Mouse (Mus musculus): ENCODE measurements around the gene Srrm4. TPM values are rescaled to one million over a fixed set of nuclear protein-coding genes. Genes with fewer than 3 reads are reported as not detected.

The Srrm4 gene
- polyA plus RNA-seq, 1 experiment = not detected

DNA sequence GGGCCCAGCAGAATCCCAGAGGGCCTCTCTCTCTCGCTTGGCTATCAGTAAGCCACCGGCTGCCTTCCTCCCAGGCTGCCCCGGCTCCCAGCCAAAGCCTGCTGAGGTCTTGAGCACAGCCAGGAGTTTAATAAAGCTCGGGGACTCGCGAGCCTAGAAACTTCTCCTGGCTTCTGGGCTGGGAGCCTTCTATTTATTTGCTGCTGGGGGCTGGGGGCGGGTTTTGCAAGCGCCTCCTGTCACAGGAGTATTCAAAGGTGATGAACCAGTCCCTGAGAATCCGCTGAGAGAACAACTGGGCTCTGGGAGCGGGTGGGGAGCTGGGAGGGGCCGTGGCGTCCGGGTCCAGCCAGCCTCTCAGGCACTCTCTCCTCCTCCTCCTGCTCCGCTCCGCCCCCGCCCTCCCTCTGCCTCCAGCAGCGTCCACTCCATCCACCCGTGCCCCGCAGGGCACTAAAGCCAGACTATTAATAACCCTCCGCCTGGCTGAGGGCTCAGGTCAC lies 168.9 kb downstream of the Srrm4 start, which contains the start of gene Hspb8:
Gene Hspb8 (minus strand): TSS at position 166 of the 503 bp plus-strand sequence.
- Histone ChIP-seq H3K27ac (replicated peaks; ENCODE audit: low read depth, low read length) (peak within 1 kb of the TSS; percentile 95), H3K4me1 (ENCODE audit: control insufficient read depth, insufficient read depth, insufficient read length, low read length) (0 out of 2 replicates have a peak, but pooled peaks cover 2% of the 10 kb centered on the region), H3K4me3 (ENCODE audit: insufficient read depth, low read depth, low read length) (peak within 1 kb of the TSS; percentile 80)

DNA sequence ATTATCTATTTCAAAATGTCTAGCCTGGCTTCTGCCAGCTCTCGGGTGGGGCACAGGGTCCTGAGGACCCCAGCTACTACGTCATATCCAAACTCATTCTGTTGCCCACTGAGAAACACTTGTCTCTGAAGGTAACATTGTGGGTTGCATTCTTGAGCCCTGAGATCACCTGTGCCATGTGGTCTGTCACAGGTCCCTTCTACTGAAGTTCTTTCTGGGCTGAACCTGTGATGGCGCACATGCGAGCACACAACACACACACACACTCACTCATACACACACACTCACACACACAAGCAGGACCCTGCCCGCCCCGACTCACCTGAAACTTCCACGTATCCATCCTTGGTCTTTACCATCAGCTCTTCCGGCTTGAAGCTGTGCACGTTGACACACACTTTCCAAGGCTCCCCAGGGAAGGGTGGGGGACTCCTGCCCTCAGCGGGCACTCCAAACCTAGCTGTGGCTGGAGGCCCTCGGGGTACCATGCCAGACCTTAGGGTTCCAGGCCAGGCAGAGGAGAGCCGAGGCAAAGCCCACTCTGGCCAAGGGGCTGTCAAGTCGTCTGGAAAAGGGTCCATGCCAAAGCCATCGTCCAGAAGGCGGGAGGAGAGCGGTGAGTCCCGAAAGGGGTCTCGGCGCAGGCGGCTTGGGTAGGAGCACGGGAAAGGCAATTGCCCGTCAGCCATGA lies 169.7 kb downstream of the Srrm4 start:
- H3K27ac ChIP-seq (replicated peaks; ENCODE audit: low read depth, low read length) = peak overlapping the region; percentile 95
- H3K4me3 ChIP-seq (ENCODE audit: insufficient read depth, low read depth, low read length) = peak overlapping the region; percentile 80
- 0 out of 2 replicates have a peak, but pooled peaks cover 2% of the 10 kb centered on the region for H3K4me1 ChIP-seq (ENCODE audit: control insufficient read depth, insufficient read depth, insufficient read length, low read length)

DNA sequence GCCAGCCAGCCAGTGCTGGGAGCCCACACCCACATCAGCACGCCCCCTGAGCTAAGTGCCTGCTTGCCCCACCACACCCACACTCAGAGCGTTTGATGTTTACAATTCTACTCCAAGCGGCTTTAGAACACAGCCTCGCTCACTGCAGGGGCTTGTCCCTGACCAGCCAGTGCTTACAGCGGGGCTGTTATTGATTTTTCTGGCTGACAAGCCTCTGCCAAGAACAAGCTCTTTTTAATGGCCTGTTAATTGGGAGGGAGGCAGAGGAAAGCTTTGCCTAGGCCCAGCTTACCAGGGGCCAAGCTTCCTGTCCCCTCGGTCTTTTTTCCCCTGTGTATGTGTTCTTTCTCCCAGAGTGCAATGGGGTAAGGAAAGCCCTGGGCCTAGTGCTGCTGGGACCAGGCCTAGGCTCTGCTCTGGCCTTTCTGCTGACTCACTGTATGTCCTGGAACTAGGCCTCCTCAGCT lies 170.8 kb downstream of the Srrm4 start:
- Histone ChIP-seq H3K4me1 (ENCODE audit: control insufficient read depth, insufficient read depth, insufficient read length, low read length) (peaks cover 4% of the 10 kb centered on the region; the same call in 1 of the 2 replicates), H3K4me3 (ENCODE audit: insufficient read depth, low read depth, low read length) (peak overlapping the region; percentile 70), H3K27ac (replicated peaks; ENCODE audit: low read depth, low read length) (peak overlapping the region; percentile 96)

- Histone ChIP-seq H3K27ac (replicated peaks; ENCODE audit: low read depth, low read length) (peak overlapping the region; percentile 96), H3K4me1 (ENCODE audit: control insufficient read depth, insufficient read depth, insufficient read length, low read length) (peaks cover 7% of the 10 kb centered on the region; the same call in 1 of the 2 replicates), H3K4me3 (ENCODE audit: insufficient read depth, low read depth, low read length) (peak overlapping the region; percentile 70)
Observed at GRCm38 (mm10) chr5:116420213-116420612, 171.4 kb downstream of the Srrm4 start.

DNA sequence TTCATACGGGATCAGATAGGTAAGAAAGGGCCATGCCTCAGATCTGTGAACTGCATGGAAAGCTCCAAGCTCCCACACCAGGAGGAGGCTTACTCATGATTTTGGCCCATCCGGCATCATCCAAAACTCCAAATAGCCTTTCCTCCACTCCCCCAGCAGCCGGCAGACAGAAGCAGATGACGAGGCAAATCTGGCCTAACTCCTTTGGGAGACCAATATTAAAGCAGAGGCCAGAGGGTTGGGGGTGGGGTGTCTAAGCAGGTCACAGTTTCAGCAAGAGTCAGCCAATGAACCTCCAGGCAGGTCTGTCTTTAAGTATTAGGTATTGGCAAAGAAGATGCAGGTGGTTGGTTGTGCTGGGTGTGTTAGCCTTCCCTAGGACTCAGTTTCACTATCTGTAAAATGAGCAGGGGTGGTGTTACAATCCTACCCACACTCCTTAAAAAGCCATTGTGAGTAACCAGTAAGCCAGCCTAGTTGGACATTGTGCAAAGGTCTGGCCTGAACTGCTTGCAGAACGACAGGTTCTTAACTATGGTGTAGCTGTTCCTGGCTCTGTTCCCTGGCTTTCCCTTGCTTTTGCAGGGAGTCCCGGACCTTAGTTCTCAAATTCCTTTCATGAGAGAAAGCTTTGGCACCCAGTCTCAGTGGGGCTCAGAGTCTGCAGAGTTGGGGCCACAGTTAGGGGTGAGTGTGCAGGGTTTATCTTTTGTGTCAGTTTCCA lies 172.1 kb downstream of the Srrm4 start:
- H3K4me1 ChIP-seq (ENCODE audit: control insufficient read depth, insufficient read depth, insufficient read length, low read length) = peaks cover 7% of the 10 kb centered on the region; the same call in 1 of the 2 replicates
- H3K4me3 ChIP-seq (ENCODE audit: insufficient read depth, low read depth, low read length) = peak overlapping the region; percentile 70
- peak overlapping the region; percentile 68 for H3K27ac ChIP-seq (replicated peaks; ENCODE audit: low read depth, low read length)

- H3K4me1 ChIP-seq (ENCODE audit: control insufficient read depth, insufficient read depth, insufficient read length, low read length) = peaks cover 7% of the 10 kb centered on the region; the same call in 1 of the 2 replicates
- H3K4me3 ChIP-seq (ENCODE audit: insufficient read depth, low read depth, low read length) = no peak overlapping the region
- no peak overlapping the region for H3K27ac ChIP-seq (replicated peaks; ENCODE audit: low read depth, low read length)
Observed at GRCm38 (mm10) chr5:116416208-116416607, 175.4 kb downstream of the Srrm4 start.

GRCm38 (mm10) chr5:116409689-116410590 lies 181.7 kb downstream of the Srrm4 start:
- H3K4me3 ChIP-seq (ENCODE audit: insufficient read depth, low read depth, low read length) = no peak overlapping the region
- peaks cover 16% of the 10 kb centered on the region; the same call in 1 of the 2 replicates for H3K4me1 ChIP-seq (ENCODE audit: control insufficient read depth, insufficient read depth, insufficient read length, low read length)
- H3K27ac ChIP-seq (replicated peaks; ENCODE audit: low read depth, low read length) = no peak overlapping the region

DNA sequence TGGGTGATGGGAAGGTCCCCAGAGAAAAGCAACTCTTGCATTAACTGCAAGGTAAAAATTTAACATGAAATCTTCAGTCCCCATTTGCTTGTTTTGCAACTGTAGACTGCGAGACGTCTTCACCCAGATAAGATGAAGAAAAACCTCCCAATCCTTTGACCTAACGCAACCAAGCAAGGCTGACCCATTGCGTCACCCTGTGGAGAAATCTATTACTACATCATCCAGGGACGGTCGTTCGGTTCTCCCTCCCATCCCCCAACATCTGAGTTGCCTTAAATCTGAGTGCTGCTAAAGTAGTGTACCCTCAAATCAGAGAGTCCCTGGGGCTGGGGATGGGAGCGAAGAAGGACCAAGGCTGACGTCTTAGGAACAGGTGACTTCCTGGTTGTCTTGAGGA lies 182.7 kb downstream of the Srrm4 start:
- H3K4me1 ChIP-seq (ENCODE audit: control insufficient read depth, insufficient read depth, insufficient read length, low read length) = peaks cover 16% of the 10 kb centered on the region; the same call in 1 of the 2 replicates
- H3K27ac ChIP-seq (replicated peaks; ENCODE audit: low read depth, low read length) = no peak overlapping the region
- H3K4me3 ChIP-seq (ENCODE audit: insufficient read depth, low read depth, low read length) = no peak overlapping the region

DNA sequence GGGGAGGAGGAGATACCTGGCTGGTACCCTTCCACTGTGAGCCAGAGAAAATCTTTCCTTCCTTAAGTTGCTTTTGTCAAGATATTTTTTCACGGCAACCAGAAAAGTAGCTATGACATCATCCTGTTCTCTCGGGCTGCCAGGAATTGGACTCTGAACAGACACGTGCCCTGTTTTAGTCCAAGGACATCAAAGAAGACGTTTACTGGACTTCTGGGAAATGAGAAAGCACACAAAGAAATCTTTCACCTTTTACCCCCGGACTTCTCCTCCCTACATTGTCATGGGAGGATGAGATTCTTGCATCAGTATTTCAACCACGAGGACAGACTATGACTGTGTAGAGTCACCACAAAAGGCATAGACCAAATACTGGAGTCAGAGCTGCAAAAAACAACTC lies 183.7 kb downstream of the Srrm4 start:
- Histone ChIP-seq H3K27ac (replicated peaks; ENCODE audit: low read depth, low read length) (peak overlapping the region; percentile 23; the same call in 1 of the 2 replicates), H3K4me3 (ENCODE audit: insufficient read depth, low read depth, low read length) (no peak overlapping the region), H3K4me1 (ENCODE audit: control insufficient read depth, insufficient read depth, insufficient read length, low read length) (peaks cover 16% of the 10 kb centered on the region; the same call in 1 of the 2 replicates)

DNA sequence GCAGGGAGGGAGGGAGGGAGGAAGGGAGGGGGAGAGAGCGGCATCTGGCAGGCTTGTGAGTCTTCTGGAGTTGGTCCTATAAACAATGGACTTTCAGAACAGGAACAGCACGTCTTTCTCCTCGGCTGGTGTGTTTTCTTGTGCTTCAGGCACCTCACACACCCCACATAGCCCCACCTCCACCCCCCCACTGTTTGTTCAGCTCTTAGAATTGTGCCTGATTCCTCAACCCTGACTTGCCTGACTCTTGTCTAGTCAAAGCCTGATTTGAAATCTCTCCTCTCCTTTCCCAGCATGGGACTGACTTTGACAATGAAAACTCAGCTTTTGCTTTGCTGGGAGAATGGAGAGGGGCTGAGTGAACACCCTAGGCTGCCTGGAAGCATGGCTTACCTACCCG lies 184.3 kb downstream of the Srrm4 start:
- peaks cover 16% of the 10 kb centered on the region; the same call in 1 of the 2 replicates for H3K4me1 ChIP-seq (ENCODE audit: control insufficient read depth, insufficient read depth, insufficient read length, low read length)
- no peak overlapping the region for H3K4me3 ChIP-seq (ENCODE audit: insufficient read depth, low read depth, low read length)
- peak overlapping the region; percentile 15; the same call in 1 of the 2 replicates for H3K27ac ChIP-seq (replicated peaks; ENCODE audit: low read depth, low read length)

- peaks cover 16% of the 10 kb centered on the region; the same call in 1 of the 2 replicates for H3K4me1 ChIP-seq (ENCODE audit: control insufficient read depth, insufficient read depth, insufficient read length, low read length)
- H3K27ac ChIP-seq (replicated peaks; ENCODE audit: low read depth, low read length) = no peak overlapping the region
- H3K4me3 ChIP-seq (ENCODE audit: insufficient read depth, low read depth, low read length) = no peak overlapping the region
Observed at GRCm38 (mm10) chr5:116406507-116406906, 185.1 kb downstream of the Srrm4 start.

GRCm38 (mm10) chr5:116405934-116406333 lies 185.7 kb downstream of the Srrm4 start:
- Histone ChIP-seq H3K27ac (replicated peaks; ENCODE audit: low read depth, low read length) (no peak overlapping the region), H3K4me1 (ENCODE audit: control insufficient read depth, insufficient read depth, insufficient read length, low read length) (peaks cover 16% of the 10 kb centered on the region; the same call in 1 of the 2 replicates), H3K4me3 (ENCODE audit: insufficient read depth, low read depth, low read length) (no peak overlapping the region)

DNA sequence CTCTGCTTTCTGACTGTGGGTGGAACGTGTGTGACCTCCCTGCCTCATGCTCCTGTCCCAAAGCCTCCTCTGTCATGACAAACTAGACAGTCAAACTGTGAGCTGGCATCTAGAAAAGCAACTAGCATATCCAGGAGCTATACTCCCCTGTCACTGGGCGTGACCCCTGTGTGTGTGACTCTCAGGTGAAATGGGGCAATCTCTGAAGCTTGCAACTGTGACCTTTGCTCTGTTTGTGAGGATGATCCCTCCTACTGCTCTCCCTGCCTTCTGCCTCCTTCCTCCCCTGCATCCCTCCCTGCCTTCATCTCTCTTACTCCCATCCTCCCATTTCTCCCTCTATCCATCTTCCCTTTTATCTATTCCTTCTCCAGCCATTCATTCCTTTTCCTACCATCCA lies 187.6 kb downstream of the Srrm4 start:
- H3K4me1 ChIP-seq (ENCODE audit: control insufficient read depth, insufficient read depth, insufficient read length, low read length) = peaks cover 15% of the 10 kb centered on the region
- no peak overlapping the region for H3K27ac ChIP-seq (replicated peaks; ENCODE audit: low read depth, low read length)
- H3K4me3 ChIP-seq (ENCODE audit: insufficient read depth, low read depth, low read length) = no peak overlapping the region

- Histone ChIP-seq H3K4me3 (ENCODE audit: insufficient read depth, low read depth, low read length) (no peak overlapping the region), H3K4me1 (ENCODE audit: control insufficient read depth, insufficient read depth, insufficient read length, low read length) (peaks cover 4% of the 10 kb centered on the region), H3K27ac (replicated peaks; ENCODE audit: low read depth, low read length) (no peak overlapping the region)
Observed at GRCm38 (mm10) chr5:116400801-116401200, 190.8 kb downstream of the Srrm4 start.

Measured in brown adipose tissue, adult 24 weeks (tissue).